In genomic region chr4:152038985-152039830, GRCm38 (mm10) we compare ENCODE assay signal across 7 mouse cellular contexts. TPM values are rescaled to one million over a fixed set of nuclear protein-coding genes. Genes with fewer than 3 reads are reported as not detected.
DNase-seq lines count a peak whose midpoint lies in the region; ATAC-seq lines count a peak whose summit lies in the region.

Gene Nol9 (plus strand): TSS chr4:152039321.

- H3K9me3 ChIP-seq in intestine, embryonic 15.5 days: no peaks in the 10 kb centered on the region
- H3K9me3 ChIP-seq in midbrain, embryonic 10.5 days (replicated peaks): no peaks in the 10 kb centered on the region

- peaks cover 27% of the 10 kb centered on the region for H3K36me3 ChIP-seq in intestine, embryonic 15.5 days
- peaks cover 34% of the 10 kb centered on the region for H3K36me3 ChIP-seq in midbrain, embryonic 10.5 days

- H3K27ac ChIP-seq in intestine, embryonic 15.5 days: 0 out of 2 replicates have a peak within 1 kb of the TSS, but pooled peaks have one; percentile 30
- peak within 1 kb of the TSS; percentile 87 for H3K27ac ChIP-seq in midbrain, embryonic 10.5 days (replicated peaks)

- H3K4me3 ChIP-seq in intestine, embryonic 15.5 days (replicated peaks): peak within 1 kb of the TSS; percentile 100
- peak within 1 kb of the TSS; percentile 100 for H3K4me3 ChIP-seq in midbrain, embryonic 10.5 days

- ATAC-seq in intestine, embryonic 15.5 days: peak; percentile 93

- H3K27me3 ChIP-seq in intestine, embryonic 15.5 days (replicated peaks): no peaks in the 10 kb centered on the region
- H3K27me3 ChIP-seq in midbrain, embryonic 10.5 days (ENCODE audit: low read depth, poor library complexity, severe bottlenecking): 0 out of 2 replicates have a peak, but pooled peaks cover 3% of the 10 kb centered on the region

- peak within 1 kb of the TSS; percentile 88 for H3K9ac ChIP-seq in intestine, embryonic 15.5 days

- peaks cover 9% of the 10 kb centered on the region for H3K4me1 ChIP-seq in intestine, embryonic 15.5 days (replicated peaks)
- H3K4me1 ChIP-seq in midbrain, embryonic 10.5 days: peaks cover 30% of the 10 kb centered on the region

- WGBS in intestine, embryonic 15.5 days: under 1% methylated on average over 79 of the region's 86 CpGs
- under 1% methylated on average over 86 of the region's 86 CpGs for WGBS in midbrain, embryonic 10.5 days

- intact Hi-C loops in gastrocnemius, postnatal 36 days (cut with DNase I): loop anchor here (2.0 kb wide), 2 partner anchors 58 kb away; no protein-coding TSS in a partner anchor
- intact Hi-C loops in left cerebral cortex, postnatal 25 days (cut with DNase I): loop anchor here (2.0 kb wide), 1 partner anchor 48 kb away; no protein-coding TSS in a partner anchor

- peak within 1 kb of the TSS; percentile 83 for H3K4me2 ChIP-seq in intestine, embryonic 15.5 days (replicated peaks)

- peak; percentile 97 to 99 for DNase-seq in adrenal gland, adult 18-20 months (ENCODE audit: low spot score in 2 of 2)
- peak; percentile 95 for DNase-seq in embryo, embryonic 11 days
- peak; percentile 90 to 92 for DNase-seq in gastrocnemius, postnatal 36 days
- DNase-seq in left cerebral cortex, postnatal 25 days (ENCODE audit: low spot score in 2 of 2): peak; percentile 91 to 92
- peak; percentile 93 for DNase-seq in midbrain, embryonic 10.5 days (ENCODE audit: low spot score)
- peak; percentile 97 for DNase-seq in right cerebral cortex, postnatal 4 days

RNA-seq across cellular contexts. Expression of gene Nol9, which starts in this region (rescaled TPM):
- total RNA-seq in adrenal gland, adult 18-20 months (2021): 10 to 100 TPM; 23.6 to 33.5 TPM
- total RNA-seq in gastrocnemius, postnatal 36 days (2021): 1 to 10 TPM; 8.5 to 10.0 TPM
- 31.3 and 31.7 TPM in 2 replicates for polyA plus RNA-seq in intestine, embryonic 15.5 days (2015; fragmentation: Nextera tagmentation; extraction: Ambion mirVana)
- 10 to 100 TPM; 16.5 to 18.8 TPM for total RNA-seq in left cerebral cortex, postnatal 25 days (2021)
- polyA plus RNA-seq in midbrain, embryonic 10.5 days (2016; fragmentation: Nextera tagmentation; extraction: Ambion mirVana): 35.3 and 35.7 TPM in 2 replicates

Comparison
In these comparisons a context has a peak if more than half of its experiments do, and no peak if none do; other contexts are left out.
1. Peak in every context shown above with its lines: DNase-seq, ATAC-seq, H3K4me3 ChIP-seq and H3K27ac ChIP-seq.